Mouse (Mus musculus) heart, adult 2 months (tissue): ENCODE data around the gene Wipf3.

Experiments
- CTCF ChIP-seq: fragments of 200-600 bp; IDR thresholded peaks from 2 replicates; pipeline ENCODE4 v1.8.1; 2022; ENCODE audit warnings: antibody characterized with exemption, mild to moderate bottlenecking, moderate library complexity
- EP300 ChIP-seq: fragments of 200-500 bp; IDR thresholded peaks from 2 replicates; pipeline ENCODE4 v1.6.1; 2011; ENCODE audit warnings: low read depth, low read length, control low read depth; ENCODE audit not compliant: insufficient read depth
- POLR2A ChIP-seq: fragments of 200-500 bp; IDR thresholded peaks from 2 replicates; pipeline ENCODE4 v1.6.1; 2011; ENCODE audit warnings: mild to moderate bottlenecking, low read depth, low read length, control low read depth; ENCODE audit not compliant: insufficient read depth

DNA sequence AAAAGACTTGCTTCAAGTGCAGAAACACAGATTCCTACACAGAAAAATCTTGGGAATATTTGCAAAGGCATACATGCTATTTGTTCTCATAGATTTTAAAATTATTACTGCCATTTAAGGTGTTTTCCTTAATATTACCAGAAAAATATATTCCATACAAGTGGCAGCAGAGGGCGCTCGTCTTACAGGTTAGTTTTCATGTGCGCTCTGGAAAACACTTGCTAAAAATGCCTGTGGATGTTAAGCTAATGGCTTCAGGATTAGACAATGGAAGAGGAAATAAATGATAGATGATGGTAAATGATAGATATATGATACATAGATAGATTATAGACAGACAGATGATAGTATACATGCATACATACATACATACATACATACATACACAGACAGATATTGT is 37.6 kb upstream of the Wipf3 start:
- TF ChIP-seq POLR2A (no peak), CTCF (peak; percentile 86), EP300 (no peak)
